Mouse (Mus musculus) thymus, adult 18-20 months (tissue): Measurements from ENCODE around the gene Pde2a.

Experiments used
- DNase-seq, 2 experiments: peaks; one replicate each; pipeline ENCODE4 v3.0.0; 2022; ENCODE audit warnings: mixed read lengths in 2 of 2

Gene Pde2a

GRCm38 (mm10) chr7:101455141-101455540, 33.6 kb downstream of the Pde2a start:
- no peak for DNase-seq

DNA sequence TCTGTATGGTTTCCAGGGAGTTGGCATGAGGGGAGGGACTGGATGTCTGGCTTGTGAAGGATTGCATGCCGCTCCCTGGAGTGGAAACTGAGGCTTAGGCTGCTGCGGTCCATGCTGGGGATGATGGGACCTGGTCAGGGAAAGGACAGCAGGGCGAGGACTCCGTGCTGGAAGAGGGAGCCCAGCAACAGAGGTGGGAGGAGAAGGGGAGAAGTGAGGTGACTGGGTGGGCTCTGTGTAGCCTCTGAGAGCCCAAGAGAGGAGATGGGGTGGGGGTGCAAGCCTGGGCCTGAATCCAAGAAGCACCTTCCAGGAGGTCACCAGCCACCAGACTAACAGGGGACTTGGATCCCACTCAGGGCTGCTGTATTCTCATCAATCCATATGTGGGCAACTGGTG, 34.8 kb downstream of the Pde2a start:
- no peak for DNase-seq

- DNase-seq = no peak
Observed at GRCm38 (mm10) chr7:101456789-101457188, 35.3 kb downstream of the Pde2a start.

DNA sequence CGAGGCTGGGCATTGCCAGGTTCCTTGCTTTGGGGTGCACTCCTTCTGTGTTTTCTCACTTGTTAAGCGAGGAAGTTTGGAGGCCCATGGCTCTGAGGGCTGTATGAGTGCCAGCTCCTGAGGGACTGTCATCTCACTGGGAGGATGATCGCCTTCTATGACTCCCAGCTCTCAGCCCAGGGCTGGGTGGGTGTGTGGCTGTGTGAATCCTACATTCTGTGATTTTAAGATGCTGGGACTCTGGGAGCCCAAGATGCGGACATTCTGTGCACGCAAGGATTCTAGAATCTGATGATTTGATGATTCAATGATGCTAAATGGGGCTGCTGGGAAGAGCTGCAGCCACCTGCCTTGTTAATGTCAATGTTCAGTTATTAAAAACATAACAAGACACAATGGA, 35.8 kb downstream of the Pde2a start:
- no peak for DNase-seq

- no peak for DNase-seq
Observed at GRCm38 (mm10) chr7:101457801-101458200, 36.3 kb downstream of the Pde2a start.

- DNase-seq = no peak
Observed at GRCm38 (mm10) chr7:101458278-101458781, 36.8 kb downstream of the Pde2a start.

DNA sequence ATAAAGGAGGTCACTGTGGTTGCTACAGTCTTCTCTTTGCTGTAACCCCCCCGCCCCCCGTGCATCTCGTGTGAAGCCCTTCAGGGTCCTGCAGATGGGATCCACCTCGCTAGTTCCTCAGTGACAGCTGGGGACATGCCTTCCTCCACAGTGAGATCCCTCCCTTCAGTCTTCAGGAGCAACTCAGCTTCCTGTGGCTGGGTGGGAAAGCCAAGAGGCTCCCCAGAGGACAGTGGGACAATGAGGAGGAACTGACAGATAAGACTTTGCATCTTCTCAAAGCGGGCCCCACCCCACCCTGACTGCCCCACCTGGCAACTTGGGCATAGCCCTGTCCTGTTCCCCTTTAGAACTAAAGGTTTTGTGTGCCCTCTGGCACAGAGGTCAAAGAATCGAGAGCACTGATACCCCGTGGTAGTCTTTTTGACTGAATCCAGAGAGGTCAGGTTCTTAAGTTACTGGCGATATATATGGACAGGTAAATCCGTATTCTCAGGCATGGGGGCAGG, 37.9 kb downstream of the Pde2a start:
- no peak for DNase-seq

DNA sequence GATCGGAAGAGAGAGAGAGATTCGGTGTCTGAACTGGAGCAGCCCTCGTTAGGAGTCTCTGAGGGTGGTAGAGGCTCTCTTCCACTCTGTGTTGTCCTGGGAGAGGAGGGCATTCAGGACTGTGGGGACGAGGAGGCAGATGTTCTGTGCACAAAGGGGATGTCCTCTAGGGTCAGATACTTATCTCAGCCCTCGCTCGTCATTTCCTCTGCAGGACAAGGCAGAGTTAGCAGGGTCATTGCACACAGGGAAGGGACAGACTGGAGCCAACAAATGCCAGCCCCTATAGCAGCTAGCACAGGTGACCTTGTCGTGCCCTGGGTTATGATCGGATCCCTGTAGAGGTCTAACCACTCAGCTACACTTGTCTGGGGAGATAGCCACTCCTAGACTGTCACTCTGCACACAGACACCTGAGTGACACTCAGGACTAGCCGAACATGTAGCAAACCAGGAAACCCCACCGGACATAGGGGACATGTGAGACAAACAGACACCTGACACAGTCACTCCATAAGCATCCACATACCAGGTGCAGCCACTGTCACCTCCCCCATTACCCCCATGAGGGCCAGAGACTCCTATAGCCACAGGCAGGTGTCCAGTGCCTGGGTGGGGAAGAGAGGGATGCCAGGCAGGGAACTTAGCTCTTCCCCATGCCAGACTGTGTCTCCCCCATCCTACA, 38.6 kb downstream of the Pde2a start:
- no peak for DNase-seq

- DNase-seq = no peak
Observed at GRCm38 (mm10) chr7:101460608-101460957, 39.1 kb downstream of the Pde2a start.

GRCm38 (mm10) chr7:101461571-101461970, 40.1 kb downstream of the Pde2a start:
- no peak for DNase-seq

DNA sequence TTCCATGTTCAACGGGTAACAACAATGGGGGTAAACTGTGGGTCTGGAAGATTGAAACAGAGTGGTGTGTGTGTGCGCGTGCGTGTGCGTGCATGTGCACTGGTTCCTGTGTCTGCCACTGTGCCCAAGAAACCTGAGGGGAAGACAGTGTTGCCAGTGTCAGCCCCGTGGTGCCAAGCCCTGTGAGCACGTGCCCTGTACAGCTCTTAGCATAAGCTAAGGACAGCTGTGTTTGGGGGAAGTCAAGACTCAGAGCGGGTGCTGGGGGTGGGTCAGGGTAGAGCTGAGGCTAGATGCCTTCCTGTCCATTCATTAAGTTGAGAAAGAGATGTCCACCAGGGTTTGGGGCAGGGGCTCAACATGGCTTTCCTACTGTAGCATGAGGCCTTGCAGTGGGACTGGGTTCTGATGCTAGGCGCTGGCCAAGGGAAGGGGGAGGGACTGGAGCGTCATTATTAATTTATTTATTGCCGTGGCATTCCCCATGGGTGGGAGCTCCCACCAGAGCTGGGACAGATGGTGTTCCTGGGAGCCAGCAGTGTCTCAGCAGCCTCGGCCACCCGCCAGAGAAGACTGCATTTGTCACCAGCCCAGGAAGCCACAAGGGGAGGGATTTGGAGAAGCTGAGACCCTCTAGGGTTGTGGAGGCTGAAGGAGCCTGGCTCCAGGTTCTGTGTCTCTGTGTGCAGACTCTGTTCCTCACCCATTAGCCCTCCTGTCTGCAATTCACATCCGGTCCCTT, 41.0 kb downstream of the Pde2a start:
- no peak for DNase-seq

DNA sequence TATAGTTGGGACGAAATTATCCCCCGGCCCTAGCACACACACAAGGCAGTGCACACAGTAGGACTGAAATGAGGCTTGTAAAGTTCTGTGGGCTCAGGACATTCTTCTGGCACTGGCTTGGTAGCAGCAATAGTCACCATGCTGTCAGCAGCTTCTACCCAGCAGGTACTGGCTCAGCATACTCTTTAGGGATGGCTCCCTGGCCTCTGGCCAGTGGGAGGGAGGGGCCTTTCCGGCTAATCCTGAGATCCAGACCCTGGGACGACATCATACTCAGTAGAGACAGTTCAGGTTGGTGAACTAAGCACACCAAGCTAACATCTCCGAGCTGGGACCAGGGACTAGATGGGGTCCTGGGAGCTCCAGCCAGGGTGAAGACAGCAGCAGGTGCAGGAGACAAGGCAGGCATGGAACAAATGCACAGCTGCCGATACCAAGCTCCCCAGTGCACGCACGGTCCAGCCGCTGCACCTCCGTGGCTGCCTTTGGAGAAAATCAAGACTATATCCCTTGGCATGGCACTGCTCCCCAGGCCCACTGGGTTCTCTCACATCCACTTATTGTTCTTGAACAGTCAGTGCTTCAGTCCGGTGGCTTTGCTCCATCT, 42.3 kb downstream of the Pde2a start:
- no peak for DNase-seq

DNA sequence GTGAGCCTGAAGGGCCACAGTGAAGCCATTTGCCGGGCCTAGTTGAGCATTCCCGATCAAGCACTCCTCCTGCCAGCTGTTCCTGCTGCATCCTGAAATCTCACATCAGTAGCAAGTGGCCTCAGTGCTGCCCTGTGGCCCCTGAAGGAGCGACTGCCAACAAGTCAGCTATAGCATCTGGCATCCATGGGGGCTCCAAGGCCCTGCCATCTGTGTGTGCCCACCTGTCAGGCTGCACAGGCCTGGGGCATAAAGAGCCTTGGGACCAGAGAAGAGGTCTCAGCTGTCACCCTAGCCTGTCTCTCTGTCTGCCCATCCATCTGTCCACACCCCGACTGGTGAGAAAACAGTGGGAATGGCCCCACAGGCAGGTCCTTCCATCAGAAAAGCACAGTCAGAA, 43.4 kb downstream of the Pde2a start:
- DNase-seq = no peak

- no peak for DNase-seq
Observed at GRCm38 (mm10) chr7:101465392-101465791, 43.9 kb downstream of the Pde2a start.

GRCm38 (mm10) chr7:101465850-101466580, 44.5 kb downstream of the Pde2a start:
- DNase-seq = peak in 1 of 2 experiments; percentile 22

DNA sequence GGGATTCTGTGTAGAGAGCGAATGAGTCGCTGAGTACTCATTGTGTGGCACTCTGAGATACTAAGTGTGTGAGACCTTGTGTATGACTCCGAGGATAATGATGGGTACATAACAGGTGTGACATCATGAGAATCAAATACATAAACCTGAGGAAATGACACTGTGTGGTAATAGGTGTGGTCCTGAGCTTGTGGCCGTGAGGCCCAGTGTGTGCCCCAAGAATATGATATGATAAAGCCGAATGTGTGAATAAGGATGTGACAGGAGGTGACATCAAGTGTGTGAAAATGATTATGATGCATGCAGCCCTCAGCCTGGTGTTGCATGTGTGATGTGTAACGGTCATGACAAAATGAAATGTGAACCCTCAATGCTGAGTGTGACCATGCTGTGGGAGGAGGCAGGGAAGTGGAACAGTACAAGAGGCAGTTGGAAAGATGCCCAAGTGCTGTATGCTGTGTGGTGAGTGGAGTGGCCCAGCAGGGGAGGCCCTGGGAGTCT, 45.1 kb downstream of the Pde2a start:
- DNase-seq = no peak

DNA sequence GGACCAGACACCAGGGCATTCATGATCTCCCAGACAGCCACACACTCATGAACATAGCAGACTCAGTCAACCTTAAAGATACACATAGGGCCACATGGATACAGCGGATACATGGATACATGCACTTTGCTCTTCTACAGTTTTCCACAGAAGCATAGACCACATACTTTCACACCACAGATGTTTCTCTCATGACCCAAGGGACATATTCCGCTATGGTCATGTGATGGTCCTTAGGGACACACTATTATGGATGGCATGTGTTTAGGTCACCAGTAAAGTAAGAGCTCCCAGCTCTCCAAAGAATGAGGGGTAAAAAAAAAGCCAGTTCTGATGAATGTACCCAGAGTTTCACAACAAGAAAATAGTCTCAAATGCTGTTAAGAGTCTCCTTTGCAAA, 49.9 kb downstream of the Pde2a start:
- DNase-seq = no peak

GRCm38 (mm10) chr7:101471968-101472480, 50.5 kb downstream of the Pde2a start:
- DNase-seq = no peak

DNA sequence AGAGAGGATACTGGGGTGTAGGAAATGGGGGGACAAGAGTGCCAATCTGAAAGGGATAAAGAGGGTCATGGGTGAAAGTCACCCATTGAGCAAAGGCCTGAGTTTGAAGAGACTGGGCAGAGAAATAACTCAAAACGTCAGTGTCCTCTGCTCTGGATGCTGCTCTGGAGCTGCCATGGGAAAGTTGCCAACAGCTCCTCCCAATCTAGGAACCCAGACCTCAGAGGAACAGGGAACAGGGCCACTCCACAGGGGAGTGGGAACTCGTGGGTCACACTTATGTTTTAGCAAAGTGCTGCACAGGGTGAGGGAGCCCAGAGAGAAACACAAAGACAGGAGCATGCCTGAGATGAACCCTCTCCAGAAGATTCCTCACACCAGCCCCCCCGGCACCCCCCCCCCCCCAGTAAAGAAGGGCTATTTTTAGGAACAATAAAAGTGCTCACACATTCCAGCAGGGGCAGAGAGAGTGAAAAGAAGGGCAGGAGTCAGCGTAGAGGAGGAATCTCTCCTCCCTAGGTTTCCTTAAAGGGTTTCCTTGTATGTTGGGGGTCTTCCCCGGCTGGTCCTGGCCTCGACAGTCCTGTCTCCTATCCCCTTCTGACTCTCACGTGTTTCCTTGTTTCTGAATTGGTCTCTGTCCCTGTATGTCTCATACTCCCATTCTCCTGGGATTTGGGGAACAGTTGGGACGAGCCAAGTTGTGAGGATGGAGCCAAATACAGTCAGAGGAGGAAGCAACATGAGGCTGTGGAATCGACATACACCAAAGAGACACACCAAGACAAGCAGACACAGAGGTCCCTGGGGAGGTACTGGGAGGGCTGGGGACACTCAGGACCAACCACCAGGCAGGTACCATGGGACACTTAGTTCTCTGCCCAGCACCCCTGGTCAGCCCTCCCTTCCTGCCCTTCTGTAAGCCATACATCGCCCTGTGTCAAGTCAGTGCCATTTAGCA, 51.4 kb downstream of the Pde2a start:
- no peak for DNase-seq

DNA sequence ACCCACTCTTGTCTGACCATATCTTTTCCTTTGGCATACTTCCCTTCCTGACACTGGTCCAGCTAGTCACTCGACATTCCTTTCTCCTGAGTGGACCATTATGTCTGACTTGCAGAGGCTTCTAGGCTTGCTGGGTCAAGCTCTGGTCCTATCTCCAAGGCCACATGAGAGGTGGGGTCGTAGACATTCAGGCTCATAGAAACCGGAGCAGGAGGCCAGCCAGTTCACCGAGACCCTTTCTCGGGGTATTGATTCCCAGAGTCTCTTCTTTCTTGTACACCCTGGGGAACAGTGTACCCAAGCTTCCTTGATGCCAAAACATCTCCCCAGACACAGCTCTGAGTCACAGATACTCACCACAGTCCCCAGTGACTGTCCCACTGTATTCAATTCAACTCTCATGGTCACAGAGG, 52.9 kb downstream of the Pde2a start:
- no peak for DNase-seq

DNA sequence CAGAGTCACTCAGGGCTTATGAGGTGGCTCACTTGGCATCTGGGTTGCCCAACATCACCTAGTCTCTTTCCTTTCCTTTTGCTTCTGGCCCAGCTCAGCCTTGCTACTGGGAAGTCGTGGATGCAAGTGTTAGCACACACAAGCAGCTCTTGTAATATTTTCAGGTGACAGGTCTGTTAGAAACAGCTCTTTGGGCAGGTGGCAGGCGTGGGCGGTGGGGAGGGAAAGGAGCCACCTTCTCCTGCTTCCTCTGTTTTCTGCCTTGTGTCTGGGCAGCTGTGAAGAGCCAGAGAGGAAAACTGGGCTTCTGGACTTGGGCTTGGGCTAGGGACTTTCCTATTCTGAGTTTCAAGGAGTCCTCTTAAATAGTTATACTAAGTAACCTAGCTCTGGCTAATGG, 54.5 kb downstream of the Pde2a start:
- no peak for DNase-seq
